Mouse (Mus musculus): ENCODE measurements around the gene Mtcl1.
"Not testable (repeated sequence)": the region's sequence is repeated elsewhere in the genome, so short reads cannot be mapped to it uniquely, and the experiment has no call there.

Gene Mtcl1

DNA sequence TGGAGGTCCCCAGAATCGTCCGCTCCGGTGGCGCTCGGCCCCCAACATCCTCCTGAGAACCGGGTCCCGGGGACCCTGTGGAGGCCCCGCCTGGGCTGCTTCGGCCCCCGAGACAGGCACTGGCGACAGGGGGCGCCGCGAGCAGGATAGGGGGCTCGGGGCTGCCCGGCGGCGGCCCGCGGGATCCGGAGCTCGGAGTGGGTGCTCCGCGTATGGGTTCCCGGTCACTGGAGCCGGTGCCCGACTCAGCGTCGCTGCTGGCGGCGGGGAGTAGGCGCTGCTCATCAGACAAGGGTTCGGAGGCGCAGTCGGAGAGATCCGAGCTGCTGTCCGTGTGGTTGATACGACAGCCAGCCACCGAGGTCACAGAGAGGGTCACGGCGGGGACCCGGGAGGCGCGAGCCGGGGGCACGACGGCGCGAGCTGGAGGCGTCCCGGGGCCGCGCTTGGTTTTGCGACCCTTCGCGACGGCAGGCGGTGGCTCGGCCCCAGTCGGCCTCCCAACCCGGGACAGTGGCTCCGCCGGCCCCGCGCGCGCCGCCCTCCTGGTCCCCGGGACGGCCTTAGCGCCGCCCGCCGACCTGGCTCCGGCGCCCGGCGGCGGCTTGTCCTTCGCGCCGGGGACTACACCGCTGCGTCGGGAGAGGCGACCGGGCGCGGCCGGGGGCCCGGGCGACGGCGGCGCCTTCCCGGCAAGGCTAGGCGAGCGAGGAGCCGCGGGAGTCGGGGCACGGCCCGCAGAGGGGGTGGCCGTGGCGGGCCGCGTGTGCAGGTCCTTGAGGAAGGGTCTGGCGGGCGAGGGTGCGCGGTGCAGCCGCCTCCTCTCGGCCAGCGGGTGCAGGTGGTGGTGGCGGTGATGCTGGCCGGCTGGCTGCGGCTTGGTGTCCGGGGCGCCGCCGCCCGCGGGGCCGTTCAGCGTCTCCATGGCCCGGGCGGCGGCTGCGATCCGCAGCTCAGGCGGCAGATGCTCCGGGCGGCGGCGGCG is 837 bp downstream of the Mtcl1 start:
- no peak for DNase-seq (ENCODE audit: low read depth, low spot score)

GRCm38 (mm10) chr17:66447978-66448377 is 1.6 kb downstream of the Mtcl1 start:
- DNase-seq (ENCODE audit: low read depth, low spot score): no peak

- peak; percentile 79 for DNase-seq (ENCODE audit: low read depth, low spot score)
Measured at GRCm38 (mm10) chr17:66447007-66447312, 2.6 kb downstream of the Mtcl1 start.

- DNase-seq (ENCODE audit: low read depth, low spot score): peak; percentile 92
Measured at GRCm38 (mm10) chr17:66446196-66447006, 3.1 kb downstream of the Mtcl1 start.

GRCm38 (mm10) chr17:66444059-66444700 is 5.4 kb downstream of the Mtcl1 start:
- peak; percentile 71 for DNase-seq (ENCODE audit: low read depth, low spot score)

DNA sequence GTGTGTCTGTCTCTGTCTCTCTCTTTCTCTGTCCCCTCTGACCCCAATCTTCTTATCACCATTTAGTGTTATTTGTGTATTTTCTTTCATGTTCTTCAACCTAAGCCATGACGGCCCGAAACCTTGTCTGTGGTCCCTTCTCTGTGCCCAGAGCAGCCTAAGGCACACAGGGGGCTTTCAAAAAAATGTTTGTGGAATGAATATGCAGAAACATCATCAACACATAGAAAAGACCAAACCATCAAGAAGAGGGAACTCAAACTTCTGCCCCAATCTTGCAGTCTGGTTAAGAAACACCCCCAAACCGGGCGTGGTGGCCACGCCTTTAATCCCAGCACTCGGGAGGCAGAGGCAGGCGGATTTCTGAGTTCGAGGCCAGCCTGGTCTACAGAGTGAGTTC is 9.7 kb downstream of the Mtcl1 start:
- DNase-seq (ENCODE audit: low read depth, low spot score): no peak

DNA sequence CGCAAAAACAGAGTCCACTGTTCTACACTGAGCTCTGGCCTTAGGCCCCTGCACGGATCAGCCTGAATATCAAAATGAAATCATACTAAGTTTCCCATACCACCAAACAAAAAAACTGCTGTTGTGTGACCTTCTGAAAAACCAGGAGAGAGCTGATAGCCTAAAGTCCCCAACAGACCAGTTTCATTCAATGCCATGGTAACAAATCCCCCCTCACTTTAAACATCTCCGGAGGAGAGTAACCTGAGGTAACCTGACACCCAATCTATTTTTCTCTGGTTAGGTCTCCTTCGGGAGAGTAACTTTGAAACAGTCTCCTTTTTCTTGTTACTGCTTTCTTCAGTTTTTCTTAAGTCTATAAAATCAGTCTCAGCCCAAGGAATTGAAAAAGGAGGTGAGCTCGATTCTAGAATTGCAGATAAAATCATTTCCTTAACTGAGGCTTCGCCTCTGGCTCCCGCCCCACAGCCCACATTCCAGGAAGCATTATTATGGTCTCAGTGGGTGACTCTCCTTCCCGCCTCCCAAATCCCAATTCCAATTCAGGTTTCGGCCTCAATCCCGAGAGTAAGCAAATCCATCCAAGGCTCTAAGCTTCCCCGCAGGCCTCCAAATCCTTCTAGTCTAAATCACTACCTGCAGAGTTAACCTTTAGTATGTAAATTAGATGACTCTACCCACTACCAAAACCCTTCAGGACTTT is 10.3 kb downstream of the Mtcl1 start:
- peak; percentile 61 for DNase-seq (ENCODE audit: low read depth, low spot score)

- peak; percentile 78 for DNase-seq (ENCODE audit: low read depth, low spot score)
Measured at GRCm38 (mm10) chr17:66438137-66438536, 11.4 kb downstream of the Mtcl1 start.

DNA sequence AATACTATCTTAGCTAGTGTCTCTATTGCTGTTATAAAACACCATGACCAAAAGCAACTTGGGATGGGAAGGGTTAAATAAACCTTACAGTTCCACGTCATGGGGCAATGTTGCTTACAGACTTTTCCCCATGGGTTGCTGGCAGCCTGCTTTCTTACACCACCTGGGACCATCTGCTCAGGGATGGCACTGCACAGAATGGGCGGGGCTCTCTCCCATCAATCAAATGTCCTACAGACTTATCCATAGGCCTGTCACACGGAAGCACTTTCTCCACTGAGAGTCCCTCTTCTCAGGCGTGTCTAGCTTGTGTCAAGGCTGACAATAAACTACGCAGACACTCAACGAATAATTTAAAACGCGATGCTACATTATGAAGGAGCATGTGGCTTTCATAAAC is 12.7 kb downstream of the Mtcl1 start:
- peak; percentile 98 for DNase-seq (ENCODE audit: low read depth, low spot score)

DNA sequence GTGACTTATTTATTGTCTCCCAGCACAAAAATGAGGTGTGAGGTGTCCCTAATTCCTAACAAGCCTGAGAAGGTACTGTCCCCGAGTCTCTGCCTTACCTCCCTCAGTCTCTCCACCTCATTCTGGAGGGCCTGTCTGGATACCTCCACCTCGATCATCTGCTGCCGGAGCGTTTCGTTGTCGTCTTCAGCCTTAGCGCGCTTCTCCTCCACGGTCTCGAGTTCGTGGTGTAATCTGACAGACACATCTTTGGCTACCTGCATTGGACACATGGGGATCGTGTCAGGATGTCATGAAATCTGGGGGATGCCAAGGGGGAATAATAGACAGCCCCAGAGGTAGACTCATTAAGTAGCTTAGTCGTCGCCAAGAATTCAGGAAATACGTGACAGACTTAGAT is 13.6 kb downstream of the Mtcl1 start:
- DNase-seq (ENCODE audit: low read depth, low spot score): peak; percentile 25

DNA sequence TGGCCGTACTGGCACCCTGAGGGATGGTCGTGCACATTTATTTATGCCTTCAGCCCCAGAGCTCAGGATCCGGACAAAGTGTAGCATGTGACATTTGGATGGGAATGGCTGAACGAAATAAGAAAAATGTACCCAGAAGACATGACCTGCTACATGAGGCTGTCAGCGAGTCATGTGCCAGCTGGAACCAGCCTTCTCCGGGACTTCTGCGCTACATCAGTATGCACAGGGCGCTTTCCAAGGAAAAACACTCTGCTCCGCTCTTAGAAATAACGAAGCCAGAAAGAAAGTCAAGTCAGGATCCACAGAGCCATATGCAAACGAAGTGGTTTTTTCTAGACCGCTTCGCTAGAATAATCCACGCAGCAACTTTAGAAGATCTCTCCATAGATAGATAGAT is 14.5 kb downstream of the Mtcl1 start:
- DNase-seq (ENCODE audit: low read depth, low spot score): peak; percentile 92

GRCm38 (mm10) chr17:66434566-66434965 is 15.0 kb downstream of the Mtcl1 start:
- peak; percentile 27 for DNase-seq (ENCODE audit: low read depth, low spot score)

DNA sequence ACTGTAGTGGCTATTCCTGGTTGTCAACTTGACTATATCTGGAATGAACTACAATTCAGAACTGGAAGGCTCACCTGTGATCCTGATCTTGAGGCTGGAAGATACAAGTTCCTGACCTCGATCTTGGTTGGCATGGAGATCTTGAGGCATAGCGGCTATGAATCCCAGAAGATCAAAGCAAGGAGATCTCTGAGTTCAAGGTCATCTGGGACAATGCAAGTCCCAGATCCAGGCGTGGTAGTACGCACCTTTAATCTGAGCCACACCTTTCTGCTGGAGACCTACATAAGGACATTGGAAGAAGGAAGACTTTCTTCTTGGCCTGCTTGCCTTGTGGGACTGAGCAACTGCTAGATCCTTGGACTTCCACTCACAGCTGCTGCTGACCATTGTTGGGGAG is 24.9 kb downstream of the Mtcl1 start:
- DNase-seq (ENCODE audit: low read depth, low spot score): not testable (repeated sequence)

DNA sequence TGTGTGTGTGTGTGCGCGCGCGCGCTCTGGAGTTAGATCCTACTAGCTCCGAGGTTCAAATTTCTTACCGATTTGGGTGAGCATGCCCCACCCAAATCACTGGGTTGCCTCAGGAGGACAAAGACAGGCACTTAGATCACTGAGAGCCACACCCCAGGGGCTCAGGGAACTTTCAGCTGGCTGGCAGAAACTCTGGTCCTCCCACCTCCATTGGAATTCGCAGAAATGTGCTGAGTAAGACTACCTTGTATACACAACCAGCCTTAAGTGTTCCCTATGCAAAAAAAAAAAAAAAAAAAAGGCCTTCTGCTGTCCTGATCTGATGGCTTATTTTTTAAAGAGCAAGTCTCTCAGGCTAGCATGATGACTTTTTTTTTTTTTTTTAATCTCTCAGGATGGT is 30.1 kb downstream of the Mtcl1 start:
- no peak for DNase-seq (ENCODE audit: low read depth, low spot score)

DNA sequence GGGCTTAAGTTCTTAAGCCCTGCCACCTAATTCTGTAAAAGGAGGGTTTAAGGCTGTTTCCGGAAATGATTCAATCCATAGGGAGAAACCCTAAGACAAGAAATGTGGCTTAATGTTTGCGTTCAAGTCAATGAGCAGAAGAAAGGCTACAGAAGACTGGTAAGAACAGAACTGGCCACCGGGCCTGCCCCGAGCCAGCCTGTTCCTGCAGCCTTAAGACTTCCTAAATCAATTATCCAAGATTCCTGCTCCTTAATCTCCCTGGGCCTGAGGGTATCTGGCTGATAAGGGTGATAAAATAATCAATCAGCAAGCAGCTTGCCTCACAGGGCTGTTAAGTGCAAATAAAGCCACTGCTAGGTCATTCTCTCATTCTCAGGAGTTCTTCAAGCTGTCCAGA is 31.8 kb downstream of the Mtcl1 start:
- DNase-seq (ENCODE audit: low read depth, low spot score): no peak

- DNase-seq (ENCODE audit: low read depth, low spot score): no peak
Measured at GRCm38 (mm10) chr17:66417329-66417728, 32.2 kb downstream of the Mtcl1 start.

DNA sequence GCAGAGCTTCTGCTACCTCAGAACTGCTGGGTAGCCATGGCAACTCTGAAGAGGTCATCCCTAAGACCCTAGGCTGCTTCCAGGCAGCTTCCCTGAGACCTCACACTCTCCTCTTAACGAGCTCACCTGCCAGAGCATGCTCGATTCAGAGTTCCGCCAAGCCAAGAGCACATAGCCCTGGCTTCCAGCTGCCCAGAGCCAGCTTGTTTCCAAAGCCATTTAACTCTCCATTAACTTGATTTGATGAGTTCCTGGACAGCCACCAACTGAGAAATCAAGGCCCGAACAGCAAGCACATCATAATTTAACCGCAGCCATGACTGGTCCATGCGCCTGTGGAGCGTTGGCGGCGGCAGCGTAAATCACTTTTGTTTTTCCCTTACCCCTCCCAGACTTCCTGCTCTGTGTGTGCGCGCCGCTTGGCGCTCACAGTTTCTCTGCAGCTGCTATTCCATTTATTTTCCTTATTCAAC is 32.7 kb downstream of the Mtcl1 start:
- peak; percentile 80 for DNase-seq (ENCODE audit: low read depth, low spot score)

- DNase-seq (ENCODE audit: low read depth, low spot score): no peak
Measured at GRCm38 (mm10) chr17:66416436-66416835, 33.1 kb downstream of the Mtcl1 start.

DNA sequence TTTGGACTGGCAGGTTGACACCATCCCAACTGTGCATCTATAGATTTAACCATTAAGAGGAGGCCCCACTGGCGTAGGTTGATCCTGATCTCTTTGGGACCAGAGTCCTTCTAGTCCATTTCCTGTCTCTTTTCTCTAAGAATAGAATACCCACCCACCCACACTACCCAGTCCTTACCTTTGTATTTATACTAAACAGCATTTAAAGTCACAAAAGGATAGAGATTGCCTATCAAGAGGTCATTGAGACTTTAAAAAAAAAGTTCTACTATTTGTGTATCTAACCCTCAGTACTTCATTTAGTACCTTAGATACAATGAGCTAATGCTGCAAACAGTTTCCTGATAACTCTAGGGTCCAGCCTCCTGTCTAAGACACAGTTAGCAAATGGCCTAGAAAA is 35.2 kb downstream of the Mtcl1 start:
- no peak for DNase-seq (ENCODE audit: low read depth, low spot score)

DNA sequence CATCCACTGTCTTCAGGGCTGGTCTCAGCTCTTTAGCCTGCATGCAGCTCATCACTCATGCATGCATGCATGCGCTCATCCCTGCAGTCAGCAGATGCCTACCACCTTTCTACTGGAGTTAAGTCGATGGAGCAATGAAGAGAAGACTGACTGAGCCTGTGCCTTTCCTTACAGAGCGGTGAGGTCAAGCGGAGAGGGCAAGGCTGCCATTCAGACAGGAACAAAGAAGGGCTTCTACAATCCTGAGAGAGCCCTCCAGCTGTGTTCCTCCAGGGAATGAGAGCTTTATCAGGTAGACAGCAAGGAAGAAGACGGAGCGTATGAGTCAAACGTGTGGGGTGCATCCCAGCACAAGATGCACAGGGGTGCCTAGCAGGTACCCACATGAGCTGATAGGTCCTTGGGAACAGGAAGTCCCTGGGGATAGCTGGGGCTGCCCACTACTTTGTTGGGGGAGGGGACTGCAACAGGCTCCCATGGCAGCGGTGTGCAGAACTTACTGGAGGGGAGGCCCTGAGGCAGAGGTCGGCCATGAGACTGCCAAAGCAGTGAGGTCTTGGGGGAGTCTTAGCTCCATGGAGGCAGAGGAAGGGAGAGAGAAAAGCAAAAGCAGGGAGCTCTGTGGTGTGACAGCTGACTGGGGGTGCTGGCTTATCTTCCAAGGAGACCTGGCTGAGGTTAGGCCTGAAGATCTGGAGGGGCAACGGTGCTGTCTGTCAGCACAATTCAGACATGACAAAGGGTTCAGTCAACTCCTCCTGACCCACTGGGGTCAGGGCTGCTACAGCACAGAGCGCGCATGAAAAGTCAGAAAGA is 37.2 kb downstream of the Mtcl1 start:
- no peak for DNase-seq (ENCODE audit: low read depth, low spot score)

Measured in brain, adult 2 months (tissue).